Mouse (Mus musculus) liver, embryonic 14.5 days (tissue): ENCODE measurements around the gene Vamp2.

ENCODE experiments used
- CTCF ChIP-seq: IDR thresholded peaks from 2 replicates; pipeline ENCODE4 v1.5.1; 2016; ENCODE audit warnings: antibody characterized with exemption, low read depth, control low read depth
- EP300 ChIP-seq: IDR thresholded peaks from 2 replicates; pipeline ENCODE4 v1.6.1; 2016; ENCODE audit warnings: antibody characterized with exemption, low read depth

- TF ChIP-seq CTCF: peak; percentile 90
- no peak for TF ChIP-seq EP300
Observed at GRCm38 (mm10) chr11:69066956-69067355, 21.3 kb upstream of the Vamp2 start.
